Mouse (Mus musculus) limb, embryonic 11.5 days (tissue): ENCODE measurements around the gene Kcnj13. TPM values are rescaled to one million over a fixed set of nuclear protein-coding genes. Genes with fewer than 3 reads are reported as not detected.

Source experiments
- ATAC-seq: fragments of 200-750 bp; cut with Nextera tagmentation; 2 replicates; pipeline ENCODE4 v1.8.0; 2017; ENCODE audit warnings: low read depth; ENCODE audit not compliant: insufficient number of reproducible peaks, low FRiP score, low TSS enrichment
- DNase-seq: peaks from one replicate; pipeline ENCODE4 v3.0.0-alpha.2; 2015; ENCODE audit warnings: low spot score
- H3K27ac ChIP-seq: fragments of 300-500 bp; sonication (generic); replicated peaks from 2 replicates; pipeline ENCODE4 v1.5.1; 2014; ENCODE audit warnings: low read depth, mild to moderate bottlenecking, low read length
- H3K27me3 ChIP-seq: fragments of 300-500 bp; sonication (generic); 2 replicates; pipeline ENCODE4 v1.6.1; 2014; ENCODE audit warnings: mild to moderate bottlenecking, low read length, mixed read lengths; ENCODE audit not compliant: control insufficient read depth, insufficient read depth
- H3K36me3 ChIP-seq: fragments of 300-500 bp; sonication (generic); 2 replicates; pipeline ENCODE4 v1.6.1; 2014; ENCODE audit warnings: mild to moderate bottlenecking, low read length, moderate library complexity, mixed read lengths; ENCODE audit not compliant: control insufficient read depth, insufficient read depth
- H3K4me1 ChIP-seq: fragments of 300-500 bp; sonication (generic); 2 replicates; pipeline ENCODE4 v1.6.1; 2014; ENCODE audit warnings: low read length, mixed read lengths; ENCODE audit not compliant: control insufficient read depth, insufficient read depth
- H3K4me2 ChIP-seq: fragments of 300-500 bp; sonication (generic); 2 replicates; pipeline ENCODE4 v1.6.1; 2014; ENCODE audit warnings: low read depth, mild to moderate bottlenecking, moderate library complexity; ENCODE audit not compliant: severe bottlenecking
- H3K4me3 ChIP-seq: fragments of 300-500 bp; sonication (generic); 2 replicates; pipeline ENCODE4 v1.5.1; 2014; ENCODE audit warnings: low read depth, low read length
- H3K9ac ChIP-seq: fragments of 300-500 bp; sonication (generic); 2 replicates; pipeline ENCODE4 v1.6.1; 2014; ENCODE audit warnings: mild to moderate bottlenecking, low read length
- H3K9me3 ChIP-seq: fragments of 300-500 bp; sonication (generic); 2 replicates; pipeline ENCODE4 v1.6.1; 2016; ENCODE audit warnings: low read length; ENCODE audit not compliant: control insufficient read depth
- WGBS: fragments of 180-500 bp; shearing (Covaris S2); extraction: QIAGEN DNeasy Blood & Tissue Kit; methylation state at CpG from one replicate; pipeline ENCODE4 v1.1.7; 2014; 5-methylcytosine and 5-hydroxymethylcytosine counted together
- polyA plus RNA-seq: library from polyadenylated mRNA; unstranded; fragments of >200 nt; fragmentation: Nextera tagmentation; extraction: Ambion mirVana; gene quantifications from 2 replicates; pipeline ENCODE4 v1.2.1, GENCODE M21; 2014

Gene Kcnj13
- polyA plus RNA-seq, 1 experiment from 2014 or later, result 1.9 TPM

- 91% methylated on average over 3 of the region's 3 CpGs for WGBS
- no peak overlapping the region for H3K9ac ChIP-seq
- H3K4me1 ChIP-seq, result no peaks in the 10 kb centered on the region
- H3K4me2 ChIP-seq, result no peak overlapping the region
- ATAC-seq (no peak), DNase-seq (no peak)
- H3K27ac ChIP-seq, result no peak overlapping the region
- no peak overlapping the region for H3K4me3 ChIP-seq
- H3K9me3 ChIP-seq, result no peaks in the 10 kb centered on the region
- H3K27me3 ChIP-seq, result no peaks in the 10 kb centered on the region
- peaks cover 4% of the 10 kb centered on the region; the same call in 1 of the 2 replicates for H3K36me3 ChIP-seq
Observed at GRCm38 (mm10) chr1:87393444-87394195, 909 bp downstream of the Kcnj13 start.

- H3K9ac ChIP-seq, result no peak overlapping the region
- no peaks in the 10 kb centered on the region for H3K27me3 ChIP-seq
- H3K9me3 ChIP-seq, result no peaks in the 10 kb centered on the region
- no peak overlapping the region for H3K27ac ChIP-seq
- H3K36me3 ChIP-seq, result peaks cover 4% of the 10 kb centered on the region; the same call in 1 of the 2 replicates
- H3K4me3 ChIP-seq, result no peak overlapping the region
- no peaks in the 10 kb centered on the region for H3K4me1 ChIP-seq
- no peak for DNase-seq
- no peak overlapping the region for H3K4me2 ChIP-seq
- WGBS, result 83% methylated on average over 9 of the region's 9 CpGs
- ATAC-seq, result no peak
Observed at GRCm38 (mm10) chr1:87386436-87387092, 8.0 kb downstream of the Kcnj13 start.

- no peaks in the 10 kb centered on the region for H3K4me1 ChIP-seq
- no peak for ATAC-seq
- H3K27me3 ChIP-seq, result no peaks in the 10 kb centered on the region
- no peak overlapping the region for H3K9ac ChIP-seq
- H3K9me3 ChIP-seq, result no peaks in the 10 kb centered on the region
- 92% methylated on average over 3 of the region's 3 CpGs for WGBS
- no peak for DNase-seq
- no peaks in the 10 kb centered on the region for H3K36me3 ChIP-seq
- H3K27ac ChIP-seq, result no peak overlapping the region
- no peak overlapping the region for H3K4me3 ChIP-seq
- H3K4me2 ChIP-seq, result no peak overlapping the region
Observed at GRCm38 (mm10) chr1:87381152-87381551, 13.4 kb downstream of the Kcnj13 start.

GRCm38 (mm10) chr1:87379919-87380318, 14.6 kb downstream of the Kcnj13 start:
- ATAC-seq, result no peak
- Histone ChIP-seq H3K4me3 (no peak overlapping the region), H3K9me3 (no peaks in the 10 kb centered on the region), H3K27ac (no peak overlapping the region), H3K9ac (no peak overlapping the region), H3K36me3 (no peaks in the 10 kb centered on the region; the same call in 1 of the 2 replicates), H3K27me3 (no peaks in the 10 kb centered on the region), H3K4me1 (no peaks in the 10 kb centered on the region), H3K4me2 (no peak overlapping the region)
- no peak for DNase-seq
- 83% methylated on average over 1 of the region's 1 CpGs for WGBS

GRCm38 (mm10) chr1:87378024-87378560, 16.4 kb downstream of the Kcnj13 start:
- H3K4me2 ChIP-seq, result no peak overlapping the region
- DNase-seq (no peak), ATAC-seq (no peak)
- H3K4me3 ChIP-seq, result no peak overlapping the region
- H3K9ac ChIP-seq, result no peak overlapping the region
- WGBS, result 85% methylated on average over 3 of the region's 3 CpGs
- no peaks in the 10 kb centered on the region for H3K27me3 ChIP-seq
- no peaks in the 10 kb centered on the region for H3K4me1 ChIP-seq
- H3K27ac ChIP-seq, result no peak overlapping the region
- peaks cover 3% of the 10 kb centered on the region; the same call in 1 of the 2 replicates for H3K36me3 ChIP-seq
- no peaks in the 10 kb centered on the region for H3K9me3 ChIP-seq

GRCm38 (mm10) chr1:87360276-87360675, 34.3 kb downstream of the Kcnj13 start:
- 0 out of 2 replicates have a peak, but pooled peaks cover under 1% of the 10 kb centered on the region for H3K36me3 ChIP-seq
- WGBS, result 79% methylated on average over 1 of the region's 1 CpGs
- H3K27ac ChIP-seq, result no peak overlapping the region
- H3K9ac ChIP-seq, result no peak overlapping the region
- no peaks in the 10 kb centered on the region for H3K27me3 ChIP-seq
- no peak overlapping the region for H3K4me3 ChIP-seq
- H3K4me2 ChIP-seq, result no peak overlapping the region
- ATAC-seq (no peak), DNase-seq (no peak)
- H3K4me1 ChIP-seq, result no peaks in the 10 kb centered on the region
- H3K9me3 ChIP-seq, result no peaks in the 10 kb centered on the region

- DNase-seq (no peak), ATAC-seq (no peak)
- 80% methylated on average over 2 of the region's 2 CpGs for WGBS
- Histone ChIP-seq H3K4me1 (no peaks in the 10 kb centered on the region), H3K27ac (no peak overlapping the region), H3K36me3 (no peaks in the 10 kb centered on the region), H3K9ac (no peak overlapping the region), H3K4me2 (no peak overlapping the region), H3K4me3 (no peak overlapping the region), H3K27me3 (no peaks in the 10 kb centered on the region), H3K9me3 (no peaks in the 10 kb centered on the region)
Observed at GRCm38 (mm10) chr1:87350576-87350975, 44.0 kb downstream of the Kcnj13 start.
